Mouse (Mus musculus) liver, adult 2 months (tissue): ENCODE results near the gene Sbds. TPM values are rescaled to one million over a fixed set of nuclear protein-coding genes. Genes with fewer than 3 reads are reported as not detected.
A peak's percentile ranks its signal among the peaks of the same experiment; 100 is the strongest.

Experiments used
- DNase-seq: peaks from one replicate; pipeline ENCODE4 v3.0.0-alpha.2; 2011; ENCODE audit warnings: low read depth, low spot score; ENCODE audit errors: extremely low read depth
- H3K27ac ChIP-seq: fragments of 200-500 bp; replicated peaks from 2 replicates; pipeline ENCODE4 v1.5.1; 2012; ENCODE audit warnings: low read depth, mild to moderate bottlenecking, control low read depth, inconsistent platforms, low read length; ENCODE audit not compliant: insufficient read depth
- H3K27me3 ChIP-seq: fragments of 200-500 bp; 2 replicates; pipeline ENCODE4 v1.6.1; 2012; ENCODE audit warnings: mild to moderate bottlenecking, moderate library complexity, low read length, inconsistent platforms; ENCODE audit not compliant: control insufficient read depth, insufficient read depth
- H3K36me3 ChIP-seq: fragments of 200-500 bp; 2 replicates; pipeline ENCODE4 v1.6.1; 2012; ENCODE audit warnings: low read length, inconsistent platforms; ENCODE audit not compliant: control insufficient read depth, insufficient read depth
- H3K4me1 ChIP-seq: fragments of 200-500 bp; 2 replicates; pipeline ENCODE4 v1.6.1; 2011; ENCODE audit warnings: low read length; ENCODE audit not compliant: control insufficient read depth, insufficient read depth
- H3K4me3 ChIP-seq: fragments of 200-500 bp; 2 replicates; pipeline ENCODE4 v1.5.1; 2011; ENCODE audit warnings: low read depth, mild to moderate bottlenecking, control low read depth, low read length, moderate library complexity; ENCODE audit not compliant: insufficient read depth
- H3K79me2 ChIP-seq: fragments of 200-500 bp; 2 replicates; pipeline ENCODE4 v1.6.1; 2012; ENCODE audit warnings: inconsistent platforms, mild to moderate bottlenecking, low read length, moderate library complexity; ENCODE audit not compliant: control insufficient read depth, insufficient read depth
- H3K9ac ChIP-seq: fragments of 200-500 bp; 2 replicates; pipeline ENCODE4 v1.6.1; 2012; ENCODE audit warnings: low read depth, mild to moderate bottlenecking, control low read depth, inconsistent platforms, low read length
- CTCF ChIP-seq: fragments of 200-500 bp; IDR thresholded peaks from 2 replicates; pipeline ENCODE4 v1.5.1; 2011; ENCODE audit warnings: low read depth, low read length, control low read depth
- POLR2A ChIP-seq: fragments of 200-500 bp; IDR thresholded peaks from 2 replicates; pipeline ENCODE4 v1.6.1; 2011; ENCODE audit warnings: low read length, control low read depth; ENCODE audit not compliant: insufficient read depth; ENCODE audit errors: extremely low read depth
- WGBS: fragments of 180-500 bp; shearing (Covaris S2); methylation state at CpG from one replicate; pipeline ENCODE4 v1.1.7; 2018; 5-methylcytosine and 5-hydroxymethylcytosine counted together
- polyA plus RNA-seq: library from polyadenylated mRNA; depleted of rRNA; stranded (reverse); fragments of >200 nt; gene quantifications from 2 replicates; pipeline ENCODE4 v1.2.3, GENCODE M21; 2012
- total RNA-seq: library from RNA; depleted of rRNA; stranded (reverse); fragments of >200 nt; gene quantifications from 2 replicates; pipeline ENCODE4 v1.2.3, GENCODE M21; 2014

Sbds gene
- total and polyA plus RNA-seq, 2 experiments = 29.4 to 42.5 TPM

- WGBS = 66% methylated on average over 1 of the region's 1 CpGs
Measured at GRCm38 (mm10) chr5:130267316-130267715, 12.0 kb upstream of the Sbds start.

GRCm38 (mm10) chr5:130266651-130267050 lies 11.3 kb upstream of the Sbds start:
- H3K79me2 ChIP-seq = no peaks in the 10 kb centered on the region
- H3K27me3 ChIP-seq = no peaks in the 10 kb centered on the region
- WGBS = 91% methylated on average over 7 of the region's 7 CpGs
- no peak overlapping the region for H3K27ac ChIP-seq
- no peak overlapping the region for H3K4me3 ChIP-seq
- TF ChIP-seq POLR2A (no peak), CTCF (peak; percentile 66)
- no peak overlapping the region for H3K9ac ChIP-seq
- DNase-seq = no peak
- H3K4me1 ChIP-seq = peaks cover 7% of the 10 kb centered on the region; the same call in 1 of the 2 replicates
- peaks cover 9% of the 10 kb centered on the region for H3K36me3 ChIP-seq

More at GRCm38 (mm10) chr5:130267316-130267715, 12.0 kb upstream of the Sbds start:
- peak; percentile 74 for TF ChIP-seq CTCF
- TF ChIP-seq POLR2A = no peak
- Histone ChIP-seq H3K4me1 (peaks cover 7% of the 10 kb centered on the region; the same call in 1 of the 2 replicates), H3K9ac (no peak overlapping the region), H3K36me3 (peaks cover 9% of the 10 kb centered on the region), H3K4me3 (no peak overlapping the region), H3K79me2 (no peaks in the 10 kb centered on the region), H3K27ac (no peak overlapping the region), H3K27me3 (no peaks in the 10 kb centered on the region)
- DNase-seq = peak; percentile 41

- TF ChIP-seq CTCF (no peak), POLR2A (no peak)
- H3K4me3 ChIP-seq = no peak overlapping the region
- peaks cover 7% of the 10 kb centered on the region; the same call in 1 of the 2 replicates for H3K4me1 ChIP-seq
- DNase-seq = peak; percentile 83
- peak overlapping the region; percentile 31; the same call in 1 of the 2 replicates for H3K27ac ChIP-seq
- H3K9ac ChIP-seq = no peak overlapping the region
- 66% methylated on average over 6 of the region's 6 CpGs for WGBS
- no peaks in the 10 kb centered on the region for H3K79me2 ChIP-seq
- H3K27me3 ChIP-seq = no peaks in the 10 kb centered on the region
- H3K36me3 ChIP-seq = peaks cover 7% of the 10 kb centered on the region
Measured at GRCm38 (mm10) chr5:130264433-130265005, 9.2 kb upstream of the Sbds start.

- Histone ChIP-seq H3K27ac (no peak overlapping the region), H3K36me3 (peaks cover 7% of the 10 kb centered on the region), H3K4me1 (peaks cover 7% of the 10 kb centered on the region; the same call in 1 of the 2 replicates), H3K79me2 (no peaks in the 10 kb centered on the region), H3K9ac (no peak overlapping the region), H3K27me3 (no peaks in the 10 kb centered on the region), H3K4me3 (no peak overlapping the region)
- WGBS = 88% methylated on average over 11 of the region's 11 CpGs
- DNase-seq = no peak
- TF ChIP-seq CTCF (no peak), POLR2A (no peak)
Measured at GRCm38 (mm10) chr5:130263454-130263853, 8.1 kb upstream of the Sbds start.

GRCm38 (mm10) chr5:130257303-130257702 lies 2.0 kb upstream of the Sbds start:
- WGBS = 9% methylated on average over 8 of the region's 8 CpGs
- H3K4me3 ChIP-seq = peak overlapping the region; percentile 90
- H3K27me3 ChIP-seq = no peaks in the 10 kb centered on the region
- peak overlapping the region; percentile 42; the same call in 1 of the 2 replicates for H3K27ac ChIP-seq
- TF ChIP-seq CTCF (no peak), POLR2A (no peak)
- H3K9ac ChIP-seq = peak overlapping the region; percentile 86
- H3K79me2 ChIP-seq = peaks cover 9% of the 10 kb centered on the region; the same call in 1 of the 2 replicates
- H3K36me3 ChIP-seq = peaks cover 13% of the 10 kb centered on the region; the same call in 1 of the 2 replicates
- no peak for DNase-seq
- H3K4me1 ChIP-seq = peaks cover 6% of the 10 kb centered on the region
